Mouse (Mus musculus) testis, postnatal 14 days (tissue): ENCODE results near the gene Adtrp.

ENCODE experiments used
- DNase-seq: peaks from one replicate; pipeline ENCODE4 v3.0.0; 2021; ENCODE audit warnings: low spot score

Adtrp gene

DNA sequence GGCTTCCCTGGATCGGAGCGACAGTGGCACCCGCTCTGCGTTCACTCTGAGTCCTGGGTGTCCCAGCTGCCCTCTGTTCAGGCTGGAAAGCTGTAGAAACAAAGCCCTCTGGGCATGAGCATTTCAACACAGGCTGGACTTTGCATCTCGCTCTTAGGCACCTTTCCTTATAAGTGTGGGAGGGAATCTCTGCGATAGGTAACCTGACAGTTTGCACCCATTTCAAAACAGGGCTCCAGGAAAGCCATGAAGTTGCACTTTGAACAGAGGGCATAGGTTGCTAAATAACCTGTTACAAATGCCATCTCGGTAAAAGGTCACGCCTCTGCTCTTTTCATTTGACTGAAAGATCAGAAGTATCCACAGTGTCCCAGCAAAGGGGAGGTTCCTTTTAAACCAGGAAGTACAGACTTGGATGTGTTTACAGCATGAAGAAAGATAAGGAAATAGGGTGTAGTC, 19.2 kb downstream of the Adtrp start:
- DNase-seq: no peak

DNA sequence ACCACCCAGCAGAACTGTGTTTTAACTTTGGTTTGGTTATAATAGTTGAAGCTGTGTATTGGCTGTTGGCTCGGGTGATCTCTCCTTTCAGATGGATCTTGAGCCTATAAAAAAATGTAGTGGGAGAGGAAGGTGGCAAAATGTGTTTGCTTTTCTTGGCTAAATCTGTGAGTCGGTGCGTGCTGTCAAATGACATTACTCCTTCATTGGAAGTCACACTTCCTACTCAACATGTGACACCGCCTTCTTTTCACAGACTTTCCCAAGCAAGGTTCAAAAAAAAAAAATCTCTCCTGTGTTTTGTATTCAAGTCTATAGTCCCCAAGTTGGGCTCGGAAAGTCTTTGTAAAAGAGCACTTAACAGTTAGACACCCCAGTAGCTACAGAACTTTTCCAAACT, 19.9 kb downstream of the Adtrp start:
- DNase-seq: no peak

DNA sequence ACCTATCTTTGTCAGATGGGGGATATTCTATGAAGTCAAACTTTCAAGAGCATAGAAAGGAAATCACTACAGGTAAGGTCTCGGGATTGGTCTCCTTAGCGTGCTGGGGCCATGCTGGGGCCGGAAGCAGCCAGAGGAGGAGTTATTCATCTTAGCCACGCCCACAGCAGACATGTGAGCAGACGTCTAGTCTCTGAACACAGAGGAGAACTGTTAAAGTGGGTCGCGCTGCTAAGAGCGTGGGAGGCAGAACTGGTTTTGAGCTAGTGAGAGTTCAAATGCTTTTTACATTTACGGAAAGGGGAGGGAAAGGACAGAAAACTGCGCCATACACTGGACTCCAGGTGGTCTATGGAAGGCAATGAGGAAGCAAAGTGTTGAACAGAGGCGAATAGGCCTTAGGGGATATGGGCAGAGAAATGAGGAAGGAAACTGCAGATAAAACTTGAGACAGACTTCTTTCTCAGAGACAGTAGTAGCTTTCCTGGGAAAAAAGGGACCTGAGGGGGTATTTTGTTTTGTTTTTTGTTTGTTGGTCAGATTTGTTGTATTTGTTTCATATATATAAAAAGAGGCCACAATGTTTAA, 22.0 kb downstream of the Adtrp start:
- no peak for DNase-seq

DNA sequence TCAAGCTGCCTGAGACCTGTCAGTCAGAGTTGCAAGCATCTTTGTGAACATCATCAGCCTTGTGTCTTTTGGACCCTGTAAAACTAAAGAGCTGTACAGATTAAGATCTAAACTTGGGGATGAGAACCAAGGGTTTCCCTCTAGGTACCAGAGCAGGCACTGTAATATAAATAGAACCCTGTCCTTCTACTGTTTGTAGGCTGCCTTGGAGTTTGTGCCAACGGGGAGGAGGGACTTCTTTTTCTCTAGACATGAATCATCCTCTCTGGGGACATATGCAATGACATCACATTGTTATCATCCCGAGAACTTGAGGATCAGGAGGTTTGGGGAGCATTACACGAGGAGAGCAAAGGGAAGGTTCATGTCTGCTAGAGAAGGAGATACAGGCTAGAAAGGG, 24.4 kb downstream of the Adtrp start:
- no peak for DNase-seq

DNA sequence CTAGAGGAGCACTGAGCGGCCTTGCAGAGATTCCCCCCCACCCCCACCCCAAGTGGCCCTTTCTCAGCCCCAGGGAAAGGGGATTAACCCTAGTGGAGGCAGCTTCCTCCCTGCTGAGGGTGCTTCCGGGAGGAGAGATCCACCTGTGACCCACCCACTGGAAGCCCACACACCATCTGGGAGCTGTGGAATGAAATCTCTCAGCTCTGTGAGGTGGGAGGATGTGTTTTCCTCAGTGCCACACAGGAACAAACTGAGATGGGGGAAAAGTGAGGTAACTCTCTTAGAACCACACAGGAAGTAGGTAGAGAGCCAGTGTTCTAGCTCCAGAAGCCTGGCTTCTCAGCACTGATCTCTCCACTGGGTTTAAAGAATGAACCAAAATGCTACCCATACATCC, 24.9 kb downstream of the Adtrp start:
- DNase-seq: no peak

DNA sequence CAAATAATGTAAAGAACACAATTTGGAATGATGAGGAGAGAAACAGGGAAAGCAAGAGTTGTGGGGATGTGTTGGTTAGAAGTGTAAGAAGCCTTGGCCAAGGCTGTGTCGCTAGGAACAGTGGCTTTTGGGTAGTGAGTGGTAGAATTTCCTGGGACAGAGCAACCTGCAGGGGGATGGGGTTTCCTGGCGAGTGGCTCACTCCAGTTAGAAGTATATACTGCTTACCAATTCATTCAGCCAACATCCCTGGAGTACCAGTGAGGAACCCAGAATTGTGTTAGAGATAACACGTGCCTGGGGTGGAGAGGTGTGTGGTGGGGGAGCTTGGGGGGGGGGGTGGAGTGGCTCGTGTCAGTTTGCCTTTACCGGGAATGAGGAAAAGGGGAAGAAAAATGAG, 25.4 kb downstream of the Adtrp start:
- no peak for DNase-seq

DNA sequence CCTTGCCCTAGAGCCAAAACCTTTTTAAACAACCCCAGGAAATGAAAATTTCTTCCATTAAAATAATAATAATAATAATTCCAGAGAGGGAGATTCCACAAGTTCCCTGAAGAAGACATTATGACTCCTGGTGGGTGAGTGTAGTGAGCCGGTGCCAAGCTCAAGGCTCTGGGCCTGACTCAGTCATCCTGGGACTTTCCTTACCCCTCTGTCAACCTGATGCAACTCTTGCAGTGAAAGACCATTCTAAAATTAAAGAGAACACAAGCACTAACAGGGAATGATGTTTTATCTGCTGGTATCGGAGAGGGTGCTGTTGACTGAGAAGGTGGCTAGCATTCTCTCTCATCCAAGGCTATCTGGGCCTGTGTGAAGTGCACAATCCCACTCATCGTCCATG, 26.5 kb downstream of the Adtrp start:
- DNase-seq: no peak

DNA sequence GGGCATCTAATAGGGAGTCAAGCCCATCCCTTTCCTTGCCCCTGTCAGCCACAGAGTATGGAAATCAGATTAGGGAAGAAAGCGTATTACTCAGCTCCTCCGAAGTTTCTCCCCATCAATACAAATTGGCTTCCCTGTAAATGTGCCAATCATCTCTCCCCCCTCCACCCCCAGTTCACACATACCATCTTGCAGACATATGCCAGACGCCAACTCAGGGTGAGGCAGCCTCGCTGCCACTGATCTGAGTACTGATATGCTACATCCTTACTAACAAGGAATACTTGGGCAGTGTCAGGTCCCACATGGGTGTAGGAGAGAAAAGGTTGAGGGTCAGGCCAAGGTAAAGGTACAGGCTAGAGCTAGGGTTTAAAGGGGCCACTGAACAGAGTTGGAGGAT, 27.6 kb downstream of the Adtrp start:
- DNase-seq: no peak

DNA sequence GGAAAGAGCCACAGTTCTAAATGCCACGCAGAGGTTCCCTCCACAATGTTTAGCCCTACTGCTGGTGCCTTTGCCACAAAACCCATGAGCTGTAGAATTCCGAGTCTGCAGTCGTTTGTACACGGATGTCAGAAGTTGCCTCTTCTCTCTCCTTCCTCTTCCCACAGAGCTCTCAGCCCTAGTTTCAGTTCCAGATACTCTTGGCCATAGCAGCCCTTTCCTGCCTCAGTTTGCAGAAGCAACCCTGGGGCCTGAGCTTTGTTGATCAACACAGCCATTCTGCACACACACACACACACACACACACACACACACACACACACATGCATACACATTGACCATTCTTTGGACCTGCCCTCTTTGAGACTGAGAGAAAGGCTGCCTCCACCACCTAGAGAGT, 28.0 kb downstream of the Adtrp start:
- DNase-seq: no peak

DNA sequence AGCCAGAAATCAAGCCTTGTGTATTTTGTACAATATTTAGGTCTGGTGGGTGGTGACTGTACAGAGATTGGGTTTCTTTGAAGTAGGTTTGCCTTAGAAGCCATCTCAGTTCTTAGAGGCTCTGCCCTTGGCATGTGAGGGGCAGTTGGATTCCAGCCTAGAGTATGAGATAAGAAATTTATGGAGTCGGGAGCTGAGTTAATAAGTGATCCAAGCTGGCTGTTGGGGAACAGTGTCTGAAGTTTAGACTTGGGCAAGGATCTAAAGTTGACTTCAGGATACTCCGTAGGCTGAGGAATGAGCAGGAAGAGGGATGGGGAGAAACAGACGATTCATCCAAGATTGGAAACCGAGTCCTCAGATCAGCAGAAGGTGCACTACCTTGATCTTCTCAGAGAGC, 29.9 kb downstream of the Adtrp start:
- no peak for DNase-seq

DNA sequence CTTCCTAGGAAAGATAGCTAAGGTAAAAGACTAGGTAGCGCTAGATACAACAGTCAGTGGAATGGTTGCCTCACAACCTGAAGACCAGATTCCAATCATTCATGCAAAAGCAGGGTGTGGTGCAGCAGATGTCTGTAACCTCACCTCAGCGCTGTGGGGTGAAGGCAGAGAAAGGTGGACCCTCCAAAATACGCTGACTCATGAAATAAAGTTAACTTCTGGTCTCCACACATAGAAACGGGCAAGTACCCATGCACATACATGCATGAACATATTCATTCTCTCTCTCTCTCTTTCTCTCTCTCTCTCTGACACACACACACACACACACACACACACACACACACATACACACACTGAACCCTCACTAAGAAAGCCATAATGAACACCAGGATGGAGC, 30.8 kb downstream of the Adtrp start:
- no peak for DNase-seq

DNA sequence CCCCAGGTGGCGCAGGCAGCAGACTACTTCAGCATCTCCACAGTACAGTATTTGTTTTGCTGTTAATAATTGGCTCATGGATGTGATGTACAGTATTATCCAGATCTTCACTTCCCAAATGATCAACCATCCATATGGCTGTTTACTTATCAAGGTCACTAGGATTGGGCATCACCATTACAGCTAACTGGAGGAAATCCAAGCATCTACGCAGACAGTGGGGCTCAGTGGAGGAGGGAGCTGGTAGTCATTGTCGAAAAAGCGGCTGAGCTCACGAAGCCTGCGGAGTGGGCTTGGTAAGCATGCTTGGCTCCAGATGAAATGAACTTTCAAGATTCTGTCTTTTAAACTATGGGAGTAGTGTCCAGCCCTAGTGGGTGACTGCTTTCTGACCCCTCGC, 36.7 kb downstream of the Adtrp start:
- DNase-seq: no peak

DNA sequence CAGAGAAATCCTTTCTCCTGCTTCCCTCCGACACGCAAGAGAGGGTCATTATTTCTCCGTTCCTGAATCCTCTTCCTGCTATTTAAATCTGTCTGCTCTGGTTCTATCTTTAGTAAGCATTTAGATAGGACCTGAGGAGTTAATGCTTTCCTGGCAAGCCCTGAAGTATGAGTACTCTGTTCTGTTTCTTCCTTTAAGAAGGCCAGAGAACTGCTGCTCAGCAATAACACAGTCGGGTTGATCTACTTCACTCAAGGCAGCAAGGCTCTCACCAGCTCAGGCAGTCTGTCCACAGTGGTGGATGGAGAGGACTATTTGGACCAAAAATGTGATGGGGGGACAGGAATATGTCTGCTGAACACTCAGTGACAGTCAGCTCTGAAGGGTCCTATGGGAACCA, 39.7 kb downstream of the Adtrp start:
- no peak for DNase-seq

DNA sequence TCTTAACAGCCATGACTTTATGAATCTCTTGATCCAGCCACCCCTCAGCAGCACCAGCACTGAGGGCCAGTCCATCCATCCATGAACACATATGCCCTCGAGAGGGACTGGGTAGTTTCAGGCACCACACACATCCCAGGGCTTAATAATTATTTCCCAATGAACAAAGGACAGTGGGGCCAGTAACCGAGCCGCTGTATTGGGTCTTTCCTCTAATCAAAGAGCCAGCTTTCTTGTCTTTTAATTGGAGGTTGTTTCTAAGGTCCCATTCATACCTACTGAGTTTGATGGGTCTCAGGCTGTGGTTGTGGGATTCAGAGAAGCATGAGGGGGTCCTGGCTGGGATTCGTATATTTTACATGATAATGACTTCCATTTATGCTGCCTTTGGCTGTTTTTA, 40.2 kb downstream of the Adtrp start:
- DNase-seq: no peak

DNA sequence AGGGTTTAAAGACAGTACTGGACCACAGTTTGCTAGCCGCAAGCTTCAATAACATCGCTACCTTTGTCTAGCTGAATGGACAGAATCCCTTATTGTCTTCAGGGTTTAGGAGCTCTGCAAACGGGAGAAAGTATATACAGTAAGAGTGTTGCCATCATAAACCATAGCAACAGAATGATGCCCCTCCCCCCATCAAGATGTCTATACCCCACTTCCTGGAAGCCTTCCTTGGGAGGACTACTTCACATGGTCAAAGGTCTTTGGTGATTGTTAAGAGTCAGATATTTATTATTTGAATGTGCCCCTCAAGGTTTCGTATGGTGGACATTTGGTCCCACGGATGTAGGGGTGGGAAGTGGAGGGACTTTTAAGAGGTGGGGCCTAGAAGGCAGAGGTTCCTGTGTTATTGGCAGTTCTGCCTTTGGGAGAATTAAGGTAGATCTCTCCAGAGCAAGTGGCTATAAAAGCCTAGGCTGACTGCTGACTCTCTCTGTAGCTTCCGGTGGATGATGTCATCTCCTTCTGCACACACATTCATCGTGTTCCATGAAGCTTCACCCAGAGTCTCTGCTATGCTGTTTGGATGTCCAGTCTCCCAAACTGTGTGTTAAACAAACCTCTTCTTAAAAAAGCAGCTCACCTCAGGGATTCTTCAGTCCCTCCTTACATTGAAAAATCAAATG, 42.2 kb downstream of the Adtrp start:
- DNase-seq: no peak

DNA sequence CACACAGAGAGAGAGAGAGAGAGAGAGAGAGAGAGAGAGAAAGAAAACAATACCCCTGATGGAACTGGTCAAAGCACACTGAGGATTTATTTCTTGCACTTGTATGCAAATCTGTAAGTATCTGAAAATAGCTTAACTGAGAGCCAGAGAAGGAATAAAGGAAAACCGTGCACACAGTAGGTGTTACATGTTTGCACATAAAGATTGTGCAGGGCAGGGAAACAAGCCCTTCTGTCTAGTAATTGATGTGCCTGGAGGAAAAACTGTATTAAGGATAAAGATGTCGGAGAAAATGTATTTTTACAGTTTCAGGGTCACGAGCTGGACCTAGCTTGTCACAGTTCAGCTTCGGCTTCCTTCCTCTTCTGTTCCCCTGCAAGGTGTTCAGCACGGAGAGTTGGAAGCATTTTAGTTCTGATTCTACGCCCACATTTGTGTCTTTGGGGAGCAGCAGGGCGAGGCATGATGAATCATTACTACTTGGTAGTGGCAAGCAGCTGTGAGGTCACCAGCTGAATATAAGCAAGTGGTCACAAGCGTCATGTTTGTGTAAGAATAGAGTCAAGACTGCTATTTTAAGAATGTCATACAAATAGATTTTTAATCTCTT, 43.7 kb downstream of the Adtrp start:
- no peak for DNase-seq

DNA sequence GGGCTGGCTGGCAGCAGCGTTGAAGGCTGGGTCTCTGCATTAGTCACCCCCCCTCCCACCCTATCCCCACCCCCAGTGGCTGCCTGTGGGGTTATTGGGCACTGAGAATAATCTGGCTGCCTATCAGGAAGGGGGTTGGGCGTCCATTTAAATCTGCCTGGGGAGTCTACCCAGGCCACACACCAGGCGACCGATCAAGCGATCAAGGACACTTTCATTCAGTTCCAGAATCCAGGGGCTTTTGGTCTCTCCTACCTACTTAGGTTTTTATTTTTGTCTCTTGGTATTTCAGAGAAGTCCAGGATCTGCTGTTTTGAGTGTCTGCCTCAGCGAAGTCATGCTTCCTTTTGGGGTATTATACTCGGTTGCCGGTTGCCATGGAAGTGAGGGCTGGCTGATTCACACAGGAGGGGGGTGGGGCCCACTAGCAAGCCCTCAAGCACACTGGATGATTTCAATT, 46.3 kb downstream of the Adtrp start:
- DNase-seq: no peak

DNA sequence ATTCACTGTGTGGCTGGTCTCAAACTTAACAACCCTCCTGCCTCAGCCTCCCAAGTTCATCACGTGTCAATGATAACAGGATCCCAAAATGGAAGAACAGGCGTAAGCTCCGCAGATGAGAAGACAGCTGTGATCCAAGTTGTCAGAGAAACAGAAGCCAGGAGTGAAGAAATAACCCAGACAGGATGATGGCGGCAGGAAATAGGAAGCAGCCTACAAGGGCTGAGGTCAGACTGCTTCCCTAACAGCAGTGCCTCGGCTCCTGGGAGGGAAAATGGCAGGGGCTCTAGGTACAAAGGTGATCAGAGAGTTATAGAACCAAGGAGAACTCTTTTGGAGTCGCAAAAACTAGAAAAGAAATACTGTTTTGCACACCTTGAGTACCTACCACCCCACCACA, 54.6 kb downstream of the Adtrp start:
- DNase-seq: no peak

DNA sequence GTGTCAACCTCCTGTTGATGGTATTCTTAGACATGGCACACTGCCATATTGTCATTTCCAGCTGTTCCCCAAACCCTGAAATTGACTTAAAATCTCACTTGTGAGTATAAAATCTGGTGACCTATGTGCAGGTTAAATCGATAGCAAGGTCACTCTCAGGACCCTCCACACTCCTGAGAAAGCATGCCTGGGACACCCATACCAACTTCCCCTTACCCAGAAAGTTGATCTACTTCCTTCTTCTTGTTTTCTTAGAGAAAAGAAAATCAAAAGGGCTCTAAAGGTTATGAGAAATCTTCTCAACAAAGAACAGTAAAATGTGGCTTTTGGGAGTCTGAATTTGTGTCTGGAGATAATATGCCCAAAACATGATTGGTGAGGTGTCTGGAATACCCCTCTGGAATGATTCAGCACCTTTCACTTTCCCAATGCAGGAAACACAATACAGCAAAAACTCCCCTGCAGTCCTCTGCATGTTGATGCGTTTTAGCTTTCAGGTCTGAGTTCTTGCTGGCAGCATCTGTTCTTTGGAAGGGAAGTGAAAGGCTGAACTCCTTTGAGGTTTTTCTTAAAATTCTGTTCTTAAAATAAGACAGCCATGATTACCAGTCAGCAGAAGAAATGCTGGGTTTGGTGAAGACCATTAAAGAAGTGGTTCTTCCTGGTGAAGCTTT, 59.5 kb downstream of the Adtrp start:
- DNase-seq: no peak

DNA sequence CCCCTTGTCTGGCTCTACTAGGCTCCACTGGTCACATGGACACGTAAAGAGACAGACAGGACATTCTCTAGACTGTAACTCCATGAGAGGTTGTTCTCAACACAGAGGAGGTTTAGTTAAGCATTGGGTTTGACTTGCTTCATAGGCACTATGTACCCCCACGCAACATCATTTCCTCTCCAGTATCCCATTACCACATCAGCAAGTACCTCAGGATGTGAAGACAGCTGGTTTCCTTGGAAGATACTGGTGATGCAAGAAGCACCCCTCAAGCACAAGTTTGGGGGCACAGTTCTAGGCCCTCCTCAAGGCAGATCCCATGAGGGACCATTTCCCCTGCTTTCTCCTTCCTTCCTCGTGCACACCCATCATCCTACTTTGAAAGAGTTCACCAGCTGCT, 60.8 kb downstream of the Adtrp start:
- no peak for DNase-seq

DNA sequence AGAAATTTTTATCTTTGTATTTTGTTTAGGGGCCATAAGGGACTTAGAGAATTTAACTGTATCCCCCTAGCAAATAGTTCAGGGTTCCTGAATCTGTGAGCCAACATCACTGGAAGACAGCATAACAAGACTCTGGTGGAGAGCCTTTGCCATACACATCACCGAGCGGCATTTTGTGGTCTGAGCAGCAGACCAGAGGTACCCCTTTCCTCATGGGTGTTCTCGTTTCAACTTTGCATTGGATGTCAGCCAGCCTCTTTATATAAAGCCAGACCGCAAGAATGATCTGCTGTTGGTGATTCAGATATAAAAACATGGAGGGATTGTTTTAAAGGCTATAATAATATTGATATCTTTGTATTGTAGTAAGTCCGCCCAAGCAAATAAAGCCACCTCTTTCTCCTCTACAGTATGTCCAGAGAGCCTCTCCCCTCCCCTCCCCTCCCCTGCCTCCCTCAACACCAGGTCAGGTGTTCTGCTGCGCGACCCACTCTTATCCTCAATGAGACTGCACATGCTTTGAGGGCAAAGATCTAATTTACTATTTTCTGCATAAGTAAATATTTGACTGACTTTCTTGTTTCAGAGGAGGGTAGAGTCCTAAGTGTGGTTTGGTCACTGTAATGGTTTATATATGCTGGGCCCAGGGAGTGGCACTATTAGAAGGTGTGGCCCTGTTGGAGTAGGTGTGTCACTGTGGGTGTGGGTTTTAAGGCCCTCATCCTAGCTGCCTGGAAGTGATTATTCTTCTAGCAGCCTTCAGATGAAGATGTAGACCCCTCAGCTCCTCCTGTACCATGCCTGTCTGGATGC, 62.4 kb downstream of the Adtrp start:
- no peak for DNase-seq

DNA sequence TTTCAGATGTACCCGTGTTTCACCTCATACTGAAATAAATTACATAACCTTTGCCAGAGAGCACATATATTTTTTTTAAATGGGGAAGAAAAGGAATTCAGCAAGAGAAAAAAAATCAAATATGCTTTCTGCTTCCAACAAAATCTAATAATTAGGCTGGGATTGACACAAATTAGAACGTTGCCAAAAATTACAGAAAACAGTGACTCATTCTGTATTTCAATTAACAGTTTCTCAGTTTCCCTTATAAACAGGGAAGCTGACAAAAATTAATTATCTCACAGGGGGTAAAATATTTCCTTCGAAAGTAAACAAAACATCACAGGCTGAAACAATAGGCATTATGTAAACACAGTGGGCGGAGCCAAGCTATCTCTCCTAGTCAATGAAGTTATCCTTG, 67.2 kb downstream of the Adtrp start:
- no peak for DNase-seq
